Mouse (Mus musculus) hindbrain, embryonic 15.5 days (tissue): ENCODE data around the gene Ptpdc1. TPM values are rescaled to one million over a fixed set of nuclear protein-coding genes. Genes with fewer than 3 reads are reported as not detected.

ENCODE experiments used
- ATAC-seq: fragments of 200-750 bp; cut with Nextera tagmentation; 2 replicates; pipeline ENCODE4 v1.8.0; 2017; ENCODE audit warnings: low read depth, moderate number of reproducible peaks, moderate TSS enrichment; ENCODE audit not compliant: low FRiP score
- H3K27ac ChIP-seq: fragments of 300-500 bp; sonication (generic); replicated peaks from 2 replicates; pipeline ENCODE4 v1.5.1; 2015; ENCODE audit warnings: mild to moderate bottlenecking, inconsistent platforms
- H3K27me3 ChIP-seq: fragments of 300-500 bp; sonication (generic); 2 replicates; pipeline ENCODE4 v1.6.1; 2015; ENCODE audit warnings: control low read depth, inconsistent platforms
- H3K36me3 ChIP-seq: fragments of 300-500 bp; sonication (generic); 2 replicates; pipeline ENCODE4 v1.6.1; 2015; ENCODE audit warnings: control low read depth, inconsistent platforms
- H3K4me1 ChIP-seq: fragments of 300-500 bp; sonication (generic); replicated peaks from 2 replicates; pipeline ENCODE4 v1.6.1; 2015; ENCODE audit warnings: control low read depth, inconsistent platforms
- H3K4me2 ChIP-seq: fragments of 300-500 bp; sonication (generic); 2 replicates; pipeline ENCODE4 v1.6.1; 2015; ENCODE audit warnings: moderate library complexity, mild to moderate bottlenecking, inconsistent platforms
- H3K4me3 ChIP-seq: fragments of 300-500 bp; sonication (generic); 2 replicates; pipeline ENCODE4 v1.5.1; 2015; ENCODE audit warnings: mild to moderate bottlenecking, inconsistent platforms
- H3K9ac ChIP-seq: fragments of 300-500 bp; sonication (generic); 2 replicates; pipeline ENCODE4 v1.6.1; 2015; ENCODE audit warnings: inconsistent platforms
- H3K9me3 ChIP-seq: fragments of 300-500 bp; sonication (generic); 2 replicates; pipeline ENCODE4 v1.6.1; 2016; ENCODE audit warnings: control low read depth, inconsistent platforms
- WGBS: fragments of 180-500 bp; shearing (Covaris S2); methylation state at CpG from one replicate; pipeline ENCODE4 v1.1.7; 2015; 5-methylcytosine and 5-hydroxymethylcytosine counted together
- polyA plus RNA-seq: library from polyadenylated mRNA; unstranded; fragments of >200 nt; fragmentation: Nextera tagmentation; extraction: Ambion mirVana; gene quantifications from 2 replicates; pipeline ENCODE4 v1.2.1, GENCODE M21; 2015

Ptpdc1 gene
- polyA plus RNA-seq, 1 experiment from 2014 or later, result 17.2 TPM

DNA sequence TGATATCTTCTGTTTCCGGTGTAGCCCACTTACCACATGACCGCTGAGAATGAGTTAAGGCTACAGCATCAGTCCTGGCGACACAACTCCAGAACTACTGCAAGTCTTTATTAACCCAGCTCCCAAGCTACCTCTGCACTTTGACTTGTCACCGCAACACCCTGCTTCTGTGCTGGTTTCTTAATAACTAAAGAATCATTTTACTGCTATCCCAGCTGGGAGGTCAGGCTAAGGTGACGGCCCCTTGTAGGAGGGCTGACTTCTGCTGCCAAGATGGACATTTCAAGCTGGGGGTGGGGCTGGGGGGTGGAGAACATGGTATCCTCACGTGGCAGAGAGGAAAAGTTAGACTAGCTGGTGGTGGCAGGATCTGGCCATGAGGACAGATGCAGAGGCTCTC lies 50.7 kb downstream of the Ptpdc1 start:
- Histone ChIP-seq H3K4me1 (peaks cover 15% of the 10 kb centered on the region), H3K27ac (no peak overlapping the region), H3K27me3 (no peaks in the 10 kb centered on the region), H3K9me3 (no peaks in the 10 kb centered on the region), H3K4me2 (no peak overlapping the region), H3K36me3 (peaks cover 3% of the 10 kb centered on the region; the same call in 1 of the 2 replicates), H3K4me3 (no peak overlapping the region), H3K9ac (no peak overlapping the region)
- ATAC-seq, result no peak
- 71% methylated on average over 6 of the region's 6 CpGs for WGBS

DNA sequence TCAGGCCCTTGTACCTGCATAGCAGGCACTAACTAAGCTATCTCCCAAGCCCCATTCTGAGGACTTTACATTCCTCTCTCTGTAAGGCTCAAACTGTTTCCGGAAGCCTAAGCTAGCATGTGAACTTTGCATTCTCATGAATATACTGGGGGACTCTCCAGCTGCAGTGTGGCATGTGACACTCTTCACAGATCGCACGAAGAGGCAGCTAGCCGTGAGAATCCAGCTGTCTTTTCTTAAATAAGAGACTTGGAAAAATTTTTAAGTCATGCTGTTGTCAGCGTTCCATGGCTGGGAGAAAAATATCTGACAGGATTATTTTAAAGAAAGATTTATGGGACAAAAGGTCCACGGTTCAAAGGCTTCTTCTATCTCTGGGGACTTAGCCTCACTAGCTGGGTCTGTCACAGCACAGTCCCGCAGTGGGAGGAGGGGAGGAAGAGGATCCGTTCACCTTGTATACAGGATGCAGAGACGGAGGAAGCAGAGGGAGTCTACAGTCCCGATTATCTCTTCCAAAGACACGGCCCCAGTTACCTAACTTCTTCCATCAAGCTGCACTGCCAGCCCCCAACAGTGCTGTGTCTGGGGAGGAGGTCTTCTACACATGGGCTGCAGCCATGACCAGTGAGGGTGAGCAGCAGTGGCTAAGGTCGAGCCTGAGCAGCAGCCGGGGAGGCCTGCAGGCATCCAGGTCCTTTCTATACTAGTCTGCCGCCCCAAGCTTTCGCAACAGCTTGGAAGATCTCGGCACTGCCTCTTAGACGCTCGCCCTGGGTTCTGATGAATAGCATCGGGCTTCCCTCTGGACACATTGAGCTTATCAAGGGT lies 51.7 kb downstream of the Ptpdc1 start:
- H3K9me3 ChIP-seq, result no peaks in the 10 kb centered on the region
- peaks cover 15% of the 10 kb centered on the region for H3K4me1 ChIP-seq
- no peak overlapping the region for H3K27ac ChIP-seq
- H3K4me2 ChIP-seq, result no peak overlapping the region
- WGBS, result 51% methylated on average over 19 of the region's 19 CpGs
- H3K36me3 ChIP-seq, result peaks cover 3% of the 10 kb centered on the region; the same call in 1 of the 2 replicates
- H3K27me3 ChIP-seq, result no peaks in the 10 kb centered on the region
- no peak overlapping the region for H3K9ac ChIP-seq
- H3K4me3 ChIP-seq, result no peak overlapping the region
- ATAC-seq, result peak; percentile 61; the same call in 1 of the 2 replicates

- H3K4me1 ChIP-seq, result peaks cover 13% of the 10 kb centered on the region
- no peak overlapping the region for H3K4me3 ChIP-seq
Measured at GRCm38 (mm10) chr13:48572127-48572526, 53.3 kb downstream of the Ptpdc1 start.

GRCm38 (mm10) chr13:48571298-48571697 lies 54.2 kb downstream of the Ptpdc1 start:
- ATAC-seq, result no peak
- no peak overlapping the region for H3K4me3 ChIP-seq
- H3K9me3 ChIP-seq, result no peaks in the 10 kb centered on the region
- no peak overlapping the region for H3K4me2 ChIP-seq
- H3K9ac ChIP-seq, result no peak overlapping the region
- no peaks in the 10 kb centered on the region for H3K36me3 ChIP-seq
- H3K27me3 ChIP-seq, result no peaks in the 10 kb centered on the region
- H3K27ac ChIP-seq, result no peak overlapping the region
- peaks cover 10% of the 10 kb centered on the region for H3K4me1 ChIP-seq
- WGBS, result 82% methylated on average over 5 of the region's 5 CpGs

More at GRCm38 (mm10) chr13:48572127-48572526, 53.3 kb downstream of the Ptpdc1 start:
- no peak for ATAC-seq
- H3K4me2 ChIP-seq, result no peak overlapping the region
- no peaks in the 10 kb centered on the region for H3K27me3 ChIP-seq
- H3K27ac ChIP-seq, result no peak overlapping the region
- no peaks in the 10 kb centered on the region for H3K9me3 ChIP-seq
- 72% methylated on average over 1 of the region's 1 CpGs for WGBS
- no peak overlapping the region for H3K9ac ChIP-seq
- H3K36me3 ChIP-seq, result no peaks in the 10 kb centered on the region

- H3K36me3 ChIP-seq, result no peaks in the 10 kb centered on the region
- H3K9ac ChIP-seq, result no peak overlapping the region
- no peak overlapping the region for H3K4me2 ChIP-seq
- no peak overlapping the region for H3K27ac ChIP-seq
- 86% methylated on average over 5 of the region's 5 CpGs for WGBS
- ATAC-seq, result no peak
- H3K4me1 ChIP-seq, result peaks cover 15% of the 10 kb centered on the region
- no peak overlapping the region for H3K4me3 ChIP-seq
- H3K9me3 ChIP-seq, result no peaks in the 10 kb centered on the region
- no peaks in the 10 kb centered on the region for H3K27me3 ChIP-seq
Measured at GRCm38 (mm10) chr13:48569576-48570132, 55.8 kb downstream of the Ptpdc1 start.

GRCm38 (mm10) chr13:48567646-48568045 lies 57.8 kb downstream of the Ptpdc1 start:
- Histone ChIP-seq H3K36me3 (no peaks in the 10 kb centered on the region), H3K27ac (no peak overlapping the region), H3K4me3 (no peak overlapping the region), H3K9me3 (no peaks in the 10 kb centered on the region), H3K4me1 (peaks cover 6% of the 10 kb centered on the region), H3K27me3 (no peaks in the 10 kb centered on the region), H3K9ac (no peak overlapping the region), H3K4me2 (no peak overlapping the region)
- ATAC-seq, result no peak
- 91% methylated on average over 3 of the region's 3 CpGs for WGBS

GRCm38 (mm10) chr13:48566116-48566935 lies 59.1 kb downstream of the Ptpdc1 start:
- no peak overlapping the region for H3K4me2 ChIP-seq
- peak overlapping the region; percentile 61 for H3K27ac ChIP-seq
- no peak overlapping the region for H3K9ac ChIP-seq
- no peaks in the 10 kb centered on the region for H3K36me3 ChIP-seq
- 18% methylated on average over 13 of the region's 13 CpGs for WGBS
- H3K4me3 ChIP-seq, result no peak overlapping the region
- ATAC-seq, result 0 out of 2 replicates have a peak, but pooled peaks have one; percentile 42
- peaks cover 6% of the 10 kb centered on the region for H3K4me1 ChIP-seq
- no peaks in the 10 kb centered on the region for H3K27me3 ChIP-seq
- no peaks in the 10 kb centered on the region for H3K9me3 ChIP-seq

DNA sequence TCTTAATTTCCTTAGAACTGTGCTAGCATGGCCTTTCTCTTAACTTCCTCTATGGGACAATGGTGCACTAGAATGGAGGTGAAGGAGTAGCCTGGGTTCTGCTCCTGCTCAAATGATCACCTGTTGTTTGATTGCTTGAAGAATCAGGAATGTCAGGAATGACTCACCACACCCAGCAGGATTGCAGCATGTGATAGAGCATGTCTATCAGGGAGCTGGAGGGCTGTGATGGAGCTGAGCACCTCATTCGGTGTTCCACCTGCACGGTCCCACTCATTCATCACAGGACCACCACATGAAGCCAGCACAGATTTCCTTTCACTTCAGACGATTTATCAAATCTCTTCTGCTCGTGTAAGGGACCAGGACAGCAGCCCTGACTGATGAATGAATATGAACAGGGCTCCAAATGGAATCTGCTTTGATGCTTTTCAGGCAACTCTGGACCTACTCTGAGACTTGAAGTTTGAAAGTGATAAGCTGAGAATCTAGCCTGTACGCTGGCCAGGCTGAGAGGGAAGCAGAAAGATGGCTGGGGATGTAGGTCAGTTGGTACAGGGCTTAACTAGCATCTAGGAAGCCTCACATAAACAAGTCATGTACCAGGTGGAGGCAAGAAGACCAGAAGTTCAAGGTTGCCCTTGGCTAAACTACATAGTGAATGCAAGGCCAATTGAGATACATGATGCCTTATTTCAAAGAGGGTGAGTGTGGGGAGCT lies 60.4 kb downstream of the Ptpdc1 start:
- H3K27ac ChIP-seq, result no peak overlapping the region
- no peaks in the 10 kb centered on the region for H3K36me3 ChIP-seq
- H3K9ac ChIP-seq, result no peak overlapping the region
- H3K27me3 ChIP-seq, result no peaks in the 10 kb centered on the region
- WGBS, result 91% methylated on average over 5 of the region's 5 CpGs
- H3K4me1 ChIP-seq, result peaks cover 6% of the 10 kb centered on the region
- no peak overlapping the region for H3K4me2 ChIP-seq
- ATAC-seq, result no peak
- H3K9me3 ChIP-seq, result no peaks in the 10 kb centered on the region
- H3K4me3 ChIP-seq, result no peak overlapping the region

- Histone ChIP-seq H3K9me3 (no peaks in the 10 kb centered on the region), H3K27ac (no peak overlapping the region), H3K9ac (no peak overlapping the region), H3K4me1 (peaks cover 6% of the 10 kb centered on the region), H3K27me3 (no peaks in the 10 kb centered on the region), H3K4me2 (no peak overlapping the region), H3K4me3 (no peak overlapping the region), H3K36me3 (no peaks in the 10 kb centered on the region)
- WGBS, result 89% methylated on average over 5 of the region's 5 CpGs
- ATAC-seq, result no peak
Measured at GRCm38 (mm10) chr13:48562336-48562735, 63.1 kb downstream of the Ptpdc1 start.

DNA sequence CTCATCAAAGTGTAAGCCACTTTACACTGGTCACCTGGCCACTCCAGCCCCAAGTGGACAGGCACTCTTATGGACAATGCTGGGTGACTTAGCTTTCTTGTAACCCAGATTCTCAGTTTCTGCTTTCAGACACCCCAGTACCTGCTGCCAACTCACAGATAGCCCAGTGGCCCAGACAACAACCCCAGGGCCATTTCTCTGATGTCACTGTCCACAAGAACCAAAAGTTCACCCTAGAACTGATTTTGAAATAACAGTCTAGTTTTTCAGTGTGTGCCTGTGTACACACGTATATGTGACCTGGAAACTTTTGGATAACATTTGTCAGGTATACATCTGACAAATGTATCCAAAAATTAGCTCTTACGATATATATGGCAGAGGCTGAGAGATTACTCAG lies 64.0 kb downstream of the Ptpdc1 start:
- H3K36me3 ChIP-seq, result no peaks in the 10 kb centered on the region
- H3K4me2 ChIP-seq, result no peak overlapping the region
- no peak overlapping the region for H3K4me3 ChIP-seq
- no peak overlapping the region for H3K27ac ChIP-seq
- H3K27me3 ChIP-seq, result no peaks in the 10 kb centered on the region
- WGBS, result 93% methylated on average over 2 of the region's 2 CpGs
- peaks cover 6% of the 10 kb centered on the region for H3K4me1 ChIP-seq
- no peaks in the 10 kb centered on the region for H3K9me3 ChIP-seq
- no peak overlapping the region for H3K9ac ChIP-seq
- ATAC-seq, result no peak

- no peak overlapping the region for H3K27ac ChIP-seq
- no peak overlapping the region for H3K4me2 ChIP-seq
- H3K4me1 ChIP-seq, result peaks cover 12% of the 10 kb centered on the region
- H3K4me3 ChIP-seq, result no peak overlapping the region
- no peak for ATAC-seq
- WGBS, result 91% methylated on average over 1 of the region's 1 CpGs
- H3K9me3 ChIP-seq, result no peaks in the 10 kb centered on the region
- H3K36me3 ChIP-seq, result no peaks in the 10 kb centered on the region
- no peaks in the 10 kb centered on the region for H3K27me3 ChIP-seq
- no peak overlapping the region for H3K9ac ChIP-seq
Measured at GRCm38 (mm10) chr13:48555976-48556375, 69.5 kb downstream of the Ptpdc1 start.
